23 mouse cellular contexts compared by ENCODE assay signal in genomic region chr9:36435051-36435764, GRCm38 (mm10). TPM values are rescaled to one million over a fixed set of nuclear protein-coding genes. Genes with fewer than 3 reads are reported as not detected.
A peak's percentile ranks its signal among the peaks of the same experiment; 100 is the strongest.
DNase-seq lines count a peak whose midpoint lies in the region; ATAC-seq and TF ChIP-seq lines count a peak whose summit lies in the region.
"Had no signal": no experiment of that assay in that cellular context is flagged by ENCODE, and none has a peak within 500 bp of the region (broad histone marks: within the 10 kb centered on the region; RNA-seq: fewer than 3 reads in every experiment).

No protein-coding gene starts in this region.

- no peak overlapping the region for H3K4me2 ChIP-seq in forebrain, embryonic 12.5 days
- H3K4me2 ChIP-seq: heart, embryonic 13.5 days; hindbrain, embryonic 13.5 days; midbrain, embryonic 11.5 days had no signal

- no peaks in the 10 kb centered on the region for H3K9me3 ChIP-seq in E14TG2a.4 (ENCODE audit: low read length)
- peaks cover 17% of the 10 kb centered on the region; the same call in 1 of the 2 replicates for H3K9me3 ChIP-seq in forebrain, embryonic 12.5 days

- 35% methylated on average over 2 of the region's 2 CpGs for WGBS in forebrain, embryonic 12.5 days

- no peaks in the 10 kb centered on the region for H3K4me1 ChIP-seq in E14TG2a.4 (replicated peaks; ENCODE audit: low read depth, low read length)
- no peaks in the 10 kb centered on the region for H3K4me1 ChIP-seq in forebrain, embryonic 12.5 days
- H3K4me1 ChIP-seq: heart, embryonic 13.5 days; hindbrain, embryonic 13.5 days had no signal

- no peak overlapping the region for H3K27ac ChIP-seq in left cerebral cortex, adult 2 months
- H3K27ac ChIP-seq in forebrain, embryonic 12.5 days = no peak overlapping the region
- H3K27ac ChIP-seq: heart, embryonic 13.5 days; hindbrain, embryonic 13.5 days; liver, embryonic 14.5 days had no signal

- intact Hi-C loops in left cerebral cortex, adult 2 months (cut with DNase I) = loop anchor here (5.0 to 10.0 kb wide), 2 partner anchors 250 to 563 kb away; no protein-coding TSS in a partner anchor

- no peak overlapping the region for H3K4me3 ChIP-seq in left cerebral cortex, adult 2 months
- no peak overlapping the region for H3K4me3 ChIP-seq in E14TG2a.4 (replicated peaks; ENCODE audit: low read length)
- no peak overlapping the region for H3K4me3 ChIP-seq in forebrain, embryonic 12.5 days (replicated peaks)
- H3K4me3 ChIP-seq: erythroblast, embryonic 14.5 days; heart, embryonic 13.5 days; hindbrain, embryonic 13.5 days had no signal

- H3K27me3 ChIP-seq in E14TG2a.4 (ENCODE audit: insufficient read depth, low read length) = no peaks in the 10 kb centered on the region
- H3K27me3 ChIP-seq in forebrain, embryonic 12.5 days = no peaks in the 10 kb centered on the region
- H3K27me3 ChIP-seq: heart, embryonic 13.5 days; hindbrain, embryonic 13.5 days had no signal

- no peak for ATAC-seq in forebrain, embryonic 12.5 days (ENCODE audit: low FRiP score)
- ATAC-seq: forebrain, postnatal 0 days; intestine, postnatal 0 days had no signal

- H3K36me3 ChIP-seq in E14TG2a.4 (ENCODE audit: insufficient read depth, low read length) = no peaks in the 10 kb centered on the region
- H3K36me3 ChIP-seq in forebrain, embryonic 12.5 days (replicated peaks) = no peaks in the 10 kb centered on the region
- H3K36me3 ChIP-seq: heart, embryonic 13.5 days; hindbrain, embryonic 13.5 days had no signal

- H3K9ac ChIP-seq in forebrain, embryonic 12.5 days = no peak overlapping the region
- H3K9ac ChIP-seq: forebrain, postnatal 0 days; heart, embryonic 13.5 days; hindbrain, embryonic 13.5 days; liver, embryonic 14.5 days had no signal

- DNase-seq in embryo, embryonic 11 days = peak; percentile 0
- DNase-seq in embryo, embryonic 10.5 days (ENCODE audit: low spot score) = no peak
- no peak for DNase-seq in left cerebral cortex, adult 2 months (ENCODE audit: extremely low spot score in 1 of 2, low spot score in 2 of 2)
- no peak for DNase-seq in left cerebral cortex, adult 8-10 months (ENCODE audit: low spot score in 2 of 2)
- DNase-seq in adrenal gland, postnatal 36 days = peak; percentile 21 to 22
- no peak for DNase-seq in c-Kit-positive CD71-positive TER-119-positive erythroid progenitor cells, embryonic 14.5 days (ENCODE audit: low spot score)
- DNase-seq: cerebellum, adult 2 months; forebrain, postnatal 0 days; gastrocnemius, postnatal 36 days; thymus, adult 18-20 months had no signal

- peak; percentile 17 for TF ChIP-seq CTCF in left cerebral cortex, adult 2 months (IDR thresholded peaks at IDR 0.05)
- peak; percentile 35 for TF ChIP-seq CTCF in E14TG2a.4 (conservative IDR thresholded peaks at IDR 0.05; ENCODE audit: low read length)

RNA-seq across cellular contexts. Expression of gene Gm7257, which starts 3.5 kb away (rescaled TPM):
- not detected for total RNA-seq in left cerebral cortex, adult 2 months (2021)
- not detected for total RNA-seq in left cerebral cortex, adult 8-10 months (2022)
- not detected for total RNA-seq in adrenal gland, postnatal 36 days (2021)
- polyA plus RNA-seq in forebrain, embryonic 12.5 days (2016; fragmentation: Nextera tagmentation; extraction: Ambion mirVana) = not detected in 2 replicates
- total RNA-seq: forebrain, postnatal 0 days; gastrocnemius, postnatal 36 days; layer of hippocampus, adult 8-10 months; neutrophil, adult 5-6 weeks had no signal
- polyA plus RNA-seq: C2C12; cerebellum, adult 2 months; erythroblast, embryonic 14.5 days; forebrain, postnatal 0 days; heart, embryonic 13.5 days; hindbrain, embryonic 13.5 days; intestine, postnatal 0 days; limb, embryonic 11.5 days; liver, embryonic 14.5 days; midbrain, embryonic 11.5 days; spleen, adult 2 months had no signal

RNA-seq across cellular contexts. Expression of gene Gm9513, which starts 40.2 kb away (rescaled TPM):
- total RNA-seq in left cerebral cortex, adult 2 months (2021) = not detected
- total RNA-seq in left cerebral cortex, adult 8-10 months (2022) = not detected
- not detected for total RNA-seq in adrenal gland, postnatal 36 days (2021)
- polyA plus RNA-seq in forebrain, embryonic 12.5 days (2016; fragmentation: Nextera tagmentation; extraction: Ambion mirVana) = not detected in 2 replicates
- total RNA-seq: forebrain, postnatal 0 days; gastrocnemius, postnatal 36 days; layer of hippocampus, adult 8-10 months; neutrophil, adult 5-6 weeks had no signal
- polyA plus RNA-seq: C2C12; cerebellum, adult 2 months; erythroblast, embryonic 14.5 days; forebrain, postnatal 0 days; heart, embryonic 13.5 days; hindbrain, embryonic 13.5 days; intestine, postnatal 0 days; limb, embryonic 11.5 days; liver, embryonic 14.5 days; midbrain, embryonic 11.5 days; spleen, adult 2 months had no signal

Comparison
In these comparisons a context has a peak if more than half of its experiments do, and no peak if none do; other contexts are left out.
1. DNase-seq: peak in embryo, embryonic 11 days (single experiment) and adrenal gland, postnatal 36 days (2 of 2); none in embryo, embryonic 10.5 days (single experiment), left cerebral cortex, adult 2 months (0 of 2), left cerebral cortex, adult 8-10 months (0 of 2) and c-Kit-positive CD71-positive TER-119-positive erythroid progenitor cells, embryonic 14.5 days (single experiment).